Mouse (Mus musculus) heart, embryonic 11.5 days (tissue): ENCODE results near the gene Olfr1406. TPM values are rescaled to one million over a fixed set of nuclear protein-coding genes. Genes with fewer than 3 reads are reported as not detected.

ENCODE experiments used
- ATAC-seq: fragments of 200-750 bp; cut with Nextera tagmentation; replicated peaks from 2 replicates; pipeline ENCODE4 v1.8.0; 2017; ENCODE audit warnings: moderate library complexity; ENCODE audit not compliant: insufficient number of reproducible peaks, low FRiP score, low TSS enrichment
- H3K27ac ChIP-seq: fragments of 300-500 bp; sonication (generic); 2 replicates; pipeline ENCODE4 v1.5.1; 2014; ENCODE audit warnings: mild to moderate bottlenecking, low read depth, low read length
- H3K27me3 ChIP-seq: fragments of 300-500 bp; sonication (generic); 2 replicates; pipeline ENCODE4 v1.6.1; 2014; ENCODE audit warnings: mild to moderate bottlenecking, low read length, mixed read lengths; ENCODE audit not compliant: control insufficient read depth, insufficient read depth
- H3K36me3 ChIP-seq: fragments of 300-500 bp; sonication (generic); 2 replicates; pipeline ENCODE4 v1.6.1; 2014; ENCODE audit warnings: mild to moderate bottlenecking, low read length, moderate library complexity, mixed read lengths; ENCODE audit not compliant: control insufficient read depth, insufficient read depth
- H3K4me1 ChIP-seq: fragments of 300-500 bp; sonication (generic); 2 replicates; pipeline ENCODE4 v1.6.1; 2014; ENCODE audit warnings: low read length; ENCODE audit not compliant: control insufficient read depth, insufficient read depth
- H3K4me2 ChIP-seq: fragments of 300-500 bp; sonication (generic); 2 replicates; pipeline ENCODE4 v1.6.1; 2014; ENCODE audit warnings: mild to moderate bottlenecking, moderate library complexity
- H3K4me3 ChIP-seq: fragments of 300-500 bp; sonication (generic); 2 replicates; pipeline ENCODE4 v1.5.1; 2014; ENCODE audit warnings: low read depth, low read length
- H3K9ac ChIP-seq: fragments of 300-500 bp; sonication (generic); 2 replicates; pipeline ENCODE4 v1.6.1; 2014; ENCODE audit warnings: mild to moderate bottlenecking, low read depth, low read length, moderate library complexity
- H3K9me3 ChIP-seq: fragments of 300-500 bp; sonication (generic); replicated peaks from 2 replicates; pipeline ENCODE4 v1.6.1; 2016; ENCODE audit warnings: low read length; ENCODE audit not compliant: control insufficient read depth
- WGBS: fragments of 180-500 bp; shearing (Covaris S2); extraction: QIAGEN DNeasy Blood & Tissue Kit; methylation state at CpG from one replicate; pipeline ENCODE4 v1.1.7; 2014; ENCODE audit not compliant: insufficient replicate concordance; 5-methylcytosine and 5-hydroxymethylcytosine counted together
- polyA plus RNA-seq: library from polyadenylated mRNA; unstranded; fragments of >200 nt; fragmentation: Nextera tagmentation; extraction: Ambion mirVana; gene quantifications from 2 replicates; pipeline ENCODE4 v1.2.1, GENCODE M21; 2014

The Olfr1406 gene
- polyA plus RNA-seq, 1 experiment from 2014 or later, result not detected

GRCm38 (mm10) chr1:173137274-173137673 is 53.2 kb downstream of the Olfr1406 start, which contains the start of gene Olfr1408:
Gene Olfr1408 (minus strand): TSS chr1:173137374.
- Histone ChIP-seq H3K4me1 (no peaks in the 10 kb centered on the region), H3K4me3 (no peak within 1 kb of the TSS), H3K27me3 (no peaks in the 10 kb centered on the region), H3K9ac (no peak within 1 kb of the TSS), H3K9me3 (no peaks in the 10 kb centered on the region), H3K4me2 (no peak within 1 kb of the TSS), H3K36me3 (no peaks in the 10 kb centered on the region), H3K27ac (no peak within 1 kb of the TSS)
- no peak for ATAC-seq
- WGBS, result 64% methylated on average over 2 of the region's 2 CpGs

Other genes starting within 250 kb of the Olfr1406 start
- not detected in 2 replicates for gene Olfr16, start 240.2 kb downstream of the Olfr1406 start, polyA plus RNA-seq
- gene Olfr1408, start 53.3 kb downstream of the Olfr1406 start, polyA plus RNA-seq, result not detected in 2 replicates
- not detected in 2 replicates for gene Olfr218, start 7.2 kb upstream of the Olfr1406 start, polyA plus RNA-seq
- not detected in 2 replicates for gene Olfr1404, start 21.8 kb upstream of the Olfr1406 start, polyA plus RNA-seq
- gene Fcer1a, start 36.6 kb upstream of the Olfr1406 start, polyA plus RNA-seq, result not detected in 2 replicates
- not detected in 2 replicates for gene Olfr418, start 75.4 kb upstream of the Olfr1406 start, polyA plus RNA-seq
- not detected in 2 replicates for gene Mptx2, start 87.1 kb upstream of the Olfr1406 start, polyA plus RNA-seq
- 5.0 and 5.5 TPM in 2 replicates for gene Ackr1, start 143.1 kb upstream of the Olfr1406 start, polyA plus RNA-seq
- 1.9 and 3.1 TPM in 2 replicates for gene Aim2, start 160.2 kb upstream of the Olfr1406 start, polyA plus RNA-seq
- 1.3 TPM in 2 replicates for gene Cadm3, start 177.1 kb upstream of the Olfr1406 start, polyA plus RNA-seq